Mouse (Mus musculus) urinary bladder, adult 2 months (tissue): ENCODE measurements around the gene Polr1c. TPM values are rescaled to one million over a fixed set of nuclear protein-coding genes. Genes with fewer than 3 reads are reported as not detected.

ENCODE experiments used
- DNase-seq: peaks from one replicate; pipeline ENCODE4 v3.0.0; 2022; ENCODE audit warnings: low spot score
- polyA plus RNA-seq: library from polyadenylated mRNA; depleted of rRNA; stranded (reverse); fragments of >200 nt; gene quantifications from 2 replicates; pipeline ENCODE4 v1.2.3, GENCODE M21; 2012

Gene Polr1c
- polyA plus RNA-seq, 1 experiment, result 75.2 TPM

GRCm38 (mm10) chr17:46265918-46266618, 18.2 kb upstream of the Polr1c start:
- DNase-seq, result peak; percentile 68

- no peak for DNase-seq
Measured at GRCm38 (mm10) chr17:46265502-46265901, 17.6 kb upstream of the Polr1c start.

GRCm38 (mm10) chr17:46262201-46262694, 14.4 kb upstream of the Polr1c start:
- DNase-seq, result no peak

- no peak for DNase-seq
Measured at GRCm38 (mm10) chr17:46259675-46260074, 11.8 kb upstream of the Polr1c start.

GRCm38 (mm10) chr17:46258279-46259053, 10.6 kb upstream of the Polr1c start:
- DNase-seq, result no peak

- no peak for DNase-seq
Measured at GRCm38 (mm10) chr17:46255147-46255546, 7.3 kb upstream of the Polr1c start.

- DNase-seq, result no peak
Measured at GRCm38 (mm10) chr17:46254106-46254505, 6.3 kb upstream of the Polr1c start.

- peak; percentile 74 for DNase-seq
Measured at GRCm38 (mm10) chr17:46253452-46254084, 5.7 kb upstream of the Polr1c start, which contains the start of gene Lrrc73. Gene Lrrc73 (plus strand): TSS chr17:46253531.

GRCm38 (mm10) chr17:46252571-46253451, 5.0 kb upstream of the Polr1c start:
- no peak for DNase-seq

- no peak for DNase-seq
Measured at GRCm38 (mm10) chr17:46251174-46251573, 3.3 kb upstream of the Polr1c start.

GRCm38 (mm10) chr17:46248189-46248522, 302 bp upstream of the Polr1c start:
- DNase-seq, result no peak

- DNase-seq, result no peak
Measured at GRCm38 (mm10) chr17:46244579-46244978, 3.3 kb downstream of the Polr1c start.

- DNase-seq, result no peak
Measured at GRCm38 (mm10) chr17:46243624-46244023, 4.2 kb downstream of the Polr1c start.

- no peak for DNase-seq
Measured at GRCm38 (mm10) chr17:46242993-46243392, 4.9 kb downstream of the Polr1c start.

GRCm38 (mm10) chr17:46242274-46242673, 5.6 kb downstream of the Polr1c start:
- DNase-seq, result no peak

GRCm38 (mm10) chr17:46241471-46241870, 6.4 kb downstream of the Polr1c start:
- DNase-seq, result no peak

- DNase-seq, result no peak
Measured at GRCm38 (mm10) chr17:46239516-46240114, 8.2 kb downstream of the Polr1c start.

GRCm38 (mm10) chr17:46237480-46237879, 10.4 kb downstream of the Polr1c start:
- DNase-seq, result no peak

- no peak for DNase-seq
Measured at GRCm38 (mm10) chr17:46237079-46237478, 10.8 kb downstream of the Polr1c start.

- DNase-seq, result no peak
Measured at GRCm38 (mm10) chr17:46236067-46236466, 11.8 kb downstream of the Polr1c start.

GRCm38 (mm10) chr17:46227576-46227975, 20.3 kb downstream of the Polr1c start:
- DNase-seq, result no peak
